Mouse (Mus musculus): ENCODE measurements around the gene Col23a1.

DNA sequence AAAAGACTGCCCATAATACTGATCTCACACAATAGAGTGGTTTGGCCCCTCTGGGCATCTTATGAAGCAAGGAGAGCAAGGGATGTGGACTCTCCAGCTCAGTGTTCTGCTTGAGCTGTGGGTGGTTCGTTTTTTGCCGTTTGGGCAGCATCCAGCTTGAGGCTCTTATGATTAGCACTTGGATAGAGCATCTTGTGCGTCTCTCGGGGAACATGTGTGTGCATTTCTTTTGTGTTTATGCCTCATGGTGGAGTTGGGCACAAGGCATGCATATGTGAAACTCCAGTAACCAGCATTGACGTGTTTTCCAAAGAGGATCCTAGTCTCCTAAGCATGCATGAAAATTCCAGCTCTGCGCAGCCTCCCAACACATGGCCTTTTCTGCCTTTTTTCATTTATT, 47.9 kb downstream of the Col23a1 start:
- TF ChIP-seq CTCF (IDR thresholded peaks at IDR 0.05; ENCODE audit: extremely low read depth, insufficient read length, insufficient replicate concordance, low read depth, low read length), result no peak
- TF ChIP-seq POLR2A (IDR thresholded peaks at IDR 0.05; ENCODE audit: low read depth, low read length), result no peak
